In the genomic region with DNA sequence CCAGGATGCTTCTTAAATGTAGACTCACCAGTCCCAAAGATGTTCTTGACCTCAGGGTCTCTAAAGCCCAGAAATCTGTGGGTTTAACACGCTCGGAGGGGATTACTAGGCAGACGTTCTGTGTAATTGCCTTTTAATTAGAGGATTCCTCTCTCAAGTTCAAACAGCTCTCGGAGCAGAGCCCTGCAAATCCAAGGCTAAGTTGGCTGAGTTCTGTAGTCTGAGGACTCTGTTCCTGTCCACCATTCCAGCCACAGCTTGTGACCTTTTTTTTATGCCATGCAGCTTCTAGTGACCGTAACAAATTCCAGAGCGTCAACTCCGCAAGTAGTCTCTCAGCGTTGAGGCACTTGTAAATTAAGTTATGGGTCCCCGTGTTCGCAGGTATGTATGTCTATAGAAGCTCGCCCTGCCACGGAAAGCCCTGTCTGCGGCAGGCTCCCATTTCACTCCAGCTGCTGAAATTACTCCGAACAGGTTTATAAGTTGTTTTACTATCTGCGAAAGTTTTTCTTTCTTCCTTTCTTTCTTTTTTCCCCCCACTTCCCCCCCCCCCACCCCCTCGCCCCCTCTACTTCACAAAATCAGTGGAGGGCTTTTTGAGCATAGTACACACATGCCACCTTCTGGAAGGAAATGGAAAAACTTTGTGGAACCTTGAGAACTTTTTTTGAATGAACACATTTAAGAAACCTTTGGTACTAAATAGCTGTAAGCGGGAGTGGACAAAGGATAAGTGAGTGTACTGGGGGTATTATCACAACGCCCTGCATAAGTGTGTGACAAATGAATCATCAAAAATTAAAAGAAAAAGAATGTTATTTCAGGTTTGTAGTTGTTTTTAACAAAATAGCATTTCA, we compare ENCODE assay signal across 10 mouse cellular contexts.
DNase-seq lines count a peak whose midpoint lies in the region; TF ChIP-seq lines count a peak whose summit lies in the region.
"Had no signal": no experiment of that assay in that cellular context is flagged by ENCODE, and none has a peak within 500 bp of the region (broad histone marks: within the 10 kb centered on the region; RNA-seq: fewer than 3 reads in every experiment).

No protein-coding gene starts in this region.

- no peaks in the 10 kb centered on the region for H3K36me3 ChIP-seq in heart, adult 2 months (ENCODE audit: control insufficient read depth, insufficient read depth, low read length)
- no peaks in the 10 kb centered on the region for H3K36me3 ChIP-seq in embryonic facial prominence, embryonic 10.5 days (replicated peaks)
- no peaks in the 10 kb centered on the region for H3K36me3 ChIP-seq in thymus, adult 2 months (ENCODE audit: control insufficient read depth, insufficient read depth, low read length)
- H3K36me3 ChIP-seq: stomach, embryonic 15.5 days had no signal

- H3K27ac ChIP-seq in heart, adult 2 months, result no peak overlapping the region
- H3K27ac ChIP-seq in embryonic facial prominence, embryonic 10.5 days (replicated peaks), result no peak overlapping the region; the same call in 1 of the 2 replicates
- no peak overlapping the region for H3K27ac ChIP-seq in thymus, adult 2 months (ENCODE audit: control insufficient read depth, insufficient read depth, low read length)
- H3K27ac ChIP-seq: macrophage; stomach, embryonic 15.5 days had no signal

- TF ChIP-seq CTCF in heart, adult 2 months (IDR thresholded peaks at IDR 0.05), result peak; percentile 59
- no peak for TF ChIP-seq CTCF in thymus, adult 2 months (IDR thresholded peaks at IDR 0.05; ENCODE audit: borderline replicate concordance, control insufficient read depth, extremely low read depth, insufficient read depth, low read length, poor library complexity)

- 57% methylated on average over 18 of the region's 18 CpGs for WGBS in heart, adult 2 months
- WGBS in embryonic facial prominence, embryonic 10.5 days, result 59% methylated on average over 18 of the region's 18 CpGs
- 79% methylated on average over 18 of the region's 18 CpGs for WGBS in thymus, adult 2 months

- no peak overlapping the region for H3K4me3 ChIP-seq in heart, adult 2 months
- H3K4me3 ChIP-seq in embryonic facial prominence, embryonic 10.5 days, result no peak overlapping the region
- no peak overlapping the region for H3K4me3 ChIP-seq in thymus, adult 2 months (ENCODE audit: control insufficient read depth, insufficient read depth, low read length)
- H3K4me3 ChIP-seq: stomach, embryonic 15.5 days had no signal

- no peak overlapping the region for H3K9ac ChIP-seq in heart, adult 2 months (ENCODE audit: low read depth, low read length)
- H3K9ac ChIP-seq: stomach, embryonic 15.5 days had no signal

- H3K9me3 ChIP-seq in embryonic facial prominence, embryonic 10.5 days, result no peaks in the 10 kb centered on the region
- H3K9me3 ChIP-seq: stomach, embryonic 15.5 days had no signal

- TF ChIP-seq EP300 in heart, adult 2 months (IDR thresholded peaks at IDR 0.05; ENCODE audit: insufficient read depth, low read depth, low read length), result no peak

- no peaks in the 10 kb centered on the region for H3K79me2 ChIP-seq in heart, adult 2 months (replicated peaks; ENCODE audit: control insufficient read depth, insufficient read depth, low read length)

- TF ChIP-seq POLR2A in heart, adult 2 months (IDR thresholded peaks at IDR 0.05; ENCODE audit: insufficient read depth, low read depth, low read length), result no peak
- no peak for TF ChIP-seq POLR2A in thymus, adult 2 months (IDR thresholded peaks at IDR 0.05; ENCODE audit: control insufficient read depth, extremely low read depth, insufficient read depth, low read length, poor library complexity)

- DNase-seq in heart, adult 2 months, result no peak
- DNase-seq in heart, postnatal 14 days, result no peak
- peak; percentile 67 for DNase-seq in 3T3-L1 (ENCODE audit: low read depth, low spot score)
- DNase-seq in embryonic facial prominence, embryonic 10.5 days (ENCODE audit: low spot score), result peak; percentile 22
- DNase-seq in kidney, adult 9 months, result peak; percentile 50
- no peak for DNase-seq in thymus, postnatal 36 days
- DNase-seq in testis, postnatal 14 days (ENCODE audit: low spot score), result no peak
- no peak for DNase-seq in thymus, adult 2 months

- intact Hi-C loops in heart, adult 2 months (cut with DNase I), result loop anchor here (1.0 kb wide), 1 partner anchor 256 kb away; no protein-coding TSS in a partner anchor
- intact Hi-C loops in heart, postnatal 14 days (cut with DNase I), result loop anchor here (1.0 kb wide), 1 partner anchor 256 kb away; no protein-coding TSS in a partner anchor

- H3K4me1 ChIP-seq in heart, adult 2 months (ENCODE audit: control insufficient read depth, insufficient read depth, low read length), result no peaks in the 10 kb centered on the region
- H3K4me1 ChIP-seq in embryonic facial prominence, embryonic 10.5 days, result peaks cover 18% of the 10 kb centered on the region
- no peaks in the 10 kb centered on the region for H3K4me1 ChIP-seq in thymus, adult 2 months (replicated peaks; ENCODE audit: control insufficient read depth, insufficient read depth, low read length)
- H3K4me1 ChIP-seq: stomach, embryonic 15.5 days had no signal

- no peaks in the 10 kb centered on the region for H3K27me3 ChIP-seq in heart, adult 2 months (ENCODE audit: control insufficient read depth, insufficient read depth, low read length)
- no peaks in the 10 kb centered on the region for H3K27me3 ChIP-seq in embryonic facial prominence, embryonic 10.5 days (replicated peaks; ENCODE audit: low read depth, poor library complexity, severe bottlenecking)
- H3K27me3 ChIP-seq in thymus, adult 2 months (ENCODE audit: control insufficient read depth, insufficient read depth, low read length), result no peaks in the 10 kb centered on the region
- H3K27me3 ChIP-seq: stomach, embryonic 15.5 days had no signal

Comparison
In these comparisons a context has a peak if more than half of its experiments do, and no peak if none do; other contexts are left out.
1. DNase-seq: peak in 3T3-L1 (single experiment), embryonic facial prominence, embryonic 10.5 days (single experiment) and kidney, adult 9 months (single experiment); none in heart, adult 2 months (0 of 2), heart, postnatal 14 days (0 of 2), thymus, postnatal 36 days (0 of 2), testis, postnatal 14 days (single experiment) and thymus, adult 2 months (single experiment).